Mouse (Mus musculus): ENCODE measurements around the gene Prkcb.

DNA sequence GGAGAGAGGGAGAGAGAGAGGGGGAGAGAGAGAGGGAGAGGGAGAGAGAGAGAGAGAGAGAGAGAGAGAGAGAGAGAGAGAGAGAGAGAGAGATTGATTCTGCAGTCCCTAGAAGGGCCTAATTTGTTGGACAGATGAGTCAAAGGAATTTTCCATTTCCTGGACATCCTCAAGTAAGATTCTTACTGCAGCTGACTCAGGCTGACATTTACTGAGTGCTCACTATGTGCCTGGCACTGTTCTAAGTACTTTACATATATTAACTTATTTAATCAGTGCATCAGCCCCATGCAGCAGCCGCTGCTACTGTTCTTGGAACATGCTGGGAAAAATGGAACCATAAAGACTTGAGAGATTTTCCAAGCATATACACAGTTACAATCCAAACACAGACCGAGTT, 16.0 kb downstream of the Prkcb start:
- TF ChIP-seq CTCF (IDR thresholded peaks at IDR 0.05; ENCODE audit: extremely low read depth, insufficient read depth, low read length) (no peak), POLR2A (IDR thresholded peaks at IDR 0.05; ENCODE audit: extremely low read depth, insufficient read depth, low read length) (no peak)

All from cortical plate, adult 2 months (tissue).